Mouse (Mus musculus) stomach, adult 2 months (tissue): ENCODE data around the gene Bet1. TPM values are rescaled to one million over a fixed set of nuclear protein-coding genes. Genes with fewer than 3 reads are reported as not detected.

Experiments used
- polyA plus RNA-seq: library from polyadenylated mRNA; depleted of rRNA; stranded (reverse); fragments of >200 nt; gene quantifications from 2 replicates; pipeline ENCODE4 v1.2.3, GENCODE M21; 2012; rRNA removed

The Bet1 gene
- polyA plus RNA-seq = 4.5 and 8.4 TPM in 2 replicates

GRCm38 (mm10) chr6:4086663-4087454 lies at the start of gene Bet1:
Bet1 (minus strand) TSS chr6:4086972.

Other genes with a start within 250 kb of the Bet1 start
- gene Tfpi2, start 98.1 kb downstream of the Bet1 start, polyA plus RNA-seq = 0.17 and 0.36 TPM in 2 replicates
- not detected in 2 replicates for gene Gngt1, start 93.2 kb downstream of the Bet1 start, polyA plus RNA-seq
- gene Gng11, start 83.1 kb downstream of the Bet1 start, polyA plus RNA-seq = 3.5 and 4.8 TPM in 2 replicates